Mouse (Mus musculus): ENCODE data around the gene Slc1a1. TPM values are rescaled to one million over a fixed set of nuclear protein-coding genes. Genes with fewer than 3 reads are reported as not detected.
A peak's percentile ranks its signal among the peaks of the same experiment; 100 is the strongest.

Slc1a1 gene
- polyA plus RNA-seq, 1 experiment: 0.19 TPM

DNA sequence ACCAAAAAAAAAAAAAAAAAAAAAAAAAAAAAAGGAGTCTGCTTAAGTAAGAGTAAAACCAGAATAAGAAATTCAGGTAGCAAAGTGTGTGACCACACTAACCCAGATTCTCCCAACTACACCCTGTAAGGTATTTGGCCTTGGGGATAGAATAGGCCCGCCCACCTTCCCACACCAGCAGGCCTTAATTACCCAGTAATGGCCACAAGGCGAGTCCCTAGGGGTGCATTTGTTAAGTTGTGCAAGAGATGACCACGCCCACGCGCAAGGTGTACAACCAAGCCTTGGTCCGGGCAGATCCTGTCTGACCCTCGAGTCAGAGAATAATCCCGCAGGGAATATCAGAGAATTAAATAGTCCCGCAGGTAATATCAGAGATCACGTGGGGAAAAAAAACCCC, 461 bp upstream of the Slc1a1 start:
- Histone ChIP-seq H3K27me3 (ENCODE audit: control insufficient read depth, insufficient read depth, low read length) (no peaks in the 10 kb centered on the region), H3K36me3 (ENCODE audit: control insufficient read depth, insufficient read depth, low read length) (no peaks in the 10 kb centered on the region), H3K4me1 (ENCODE audit: control insufficient read depth, insufficient read depth, low read length) (peaks cover 14% of the 10 kb centered on the region), H3K27ac (ENCODE audit: control insufficient read depth, insufficient read depth, low read depth, low read length) (no peak overlapping the region), H3K4me3 (ENCODE audit: control insufficient read depth, low read depth, low read length) (peak overlapping the region; percentile 71; the same call in 1 of the 2 replicates)
- no peak for TF ChIP-seq POLR2A (IDR thresholded peaks at IDR 0.05; ENCODE audit: control insufficient read depth, low read depth, low read length)

DNA sequence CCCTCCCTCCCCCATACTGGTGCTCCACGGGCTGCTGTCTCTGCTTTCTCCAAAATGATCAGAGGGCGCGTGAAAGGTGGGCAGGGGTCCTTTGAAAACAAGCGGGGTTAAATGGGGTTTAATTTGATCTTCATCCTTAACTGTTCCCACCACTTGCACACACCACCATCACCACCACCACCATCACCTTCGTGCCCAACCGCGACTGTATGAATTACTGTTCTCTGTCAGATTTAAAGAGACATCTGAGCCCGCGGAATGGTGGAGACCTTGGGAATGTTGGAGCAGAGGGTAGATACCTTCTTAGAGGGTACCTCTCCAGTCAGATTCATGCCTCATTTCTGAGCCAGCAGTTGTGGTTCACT, 633 bp downstream of the Slc1a1 start:
- Histone ChIP-seq H3K4me3 (ENCODE audit: control insufficient read depth, low read depth, low read length) (peak overlapping the region; percentile 71; the same call in 1 of the 2 replicates), H3K27ac (ENCODE audit: control insufficient read depth, insufficient read depth, low read depth, low read length) (no peak overlapping the region), H3K4me1 (ENCODE audit: control insufficient read depth, insufficient read depth, low read length) (peaks cover 14% of the 10 kb centered on the region), H3K36me3 (ENCODE audit: control insufficient read depth, insufficient read depth, low read length) (no peaks in the 10 kb centered on the region), H3K27me3 (ENCODE audit: control insufficient read depth, insufficient read depth, low read length) (no peaks in the 10 kb centered on the region)
- TF ChIP-seq CTCF (IDR thresholded peaks at IDR 0.05; ENCODE audit: control insufficient read depth, insufficient read depth, insufficient replicate concordance, low read depth, low read length) (no peak), POLR2A (IDR thresholded peaks at IDR 0.05; ENCODE audit: control insufficient read depth, low read depth, low read length) (no peak)

DNA sequence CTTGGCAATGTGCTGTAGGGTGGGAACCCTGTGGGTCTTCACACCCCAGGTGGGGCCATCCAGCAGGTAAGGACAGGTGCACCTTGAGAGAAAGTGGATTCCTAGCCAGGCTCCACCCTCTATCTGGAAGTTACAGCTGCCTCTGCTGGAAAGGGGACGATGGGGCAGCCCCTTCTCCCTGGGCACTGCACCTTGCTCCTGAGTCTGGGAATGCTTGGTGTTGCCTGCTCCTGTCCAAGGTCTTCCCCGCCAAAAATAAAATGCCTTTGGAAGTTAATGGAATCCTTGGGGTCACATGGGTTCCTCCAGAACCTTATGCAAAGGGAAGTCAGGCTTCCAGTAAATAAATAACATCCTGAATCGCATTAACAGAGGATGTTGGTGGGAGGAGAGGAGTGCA, 1.3 kb downstream of the Slc1a1 start:
- TF ChIP-seq POLR2A (IDR thresholded peaks at IDR 0.05; ENCODE audit: control insufficient read depth, low read depth, low read length) (no peak), CTCF (IDR thresholded peaks at IDR 0.05; ENCODE audit: control insufficient read depth, insufficient read depth, insufficient replicate concordance, low read depth, low read length) (no peak)
- Histone ChIP-seq H3K4me3 (ENCODE audit: control insufficient read depth, low read depth, low read length) (no peak overlapping the region), H3K36me3 (ENCODE audit: control insufficient read depth, insufficient read depth, low read length) (no peaks in the 10 kb centered on the region), H3K4me1 (ENCODE audit: control insufficient read depth, insufficient read depth, low read length) (peaks cover 14% of the 10 kb centered on the region), H3K27ac (ENCODE audit: control insufficient read depth, insufficient read depth, low read depth, low read length) (no peak overlapping the region), H3K27me3 (ENCODE audit: control insufficient read depth, insufficient read depth, low read length) (no peaks in the 10 kb centered on the region)

DNA sequence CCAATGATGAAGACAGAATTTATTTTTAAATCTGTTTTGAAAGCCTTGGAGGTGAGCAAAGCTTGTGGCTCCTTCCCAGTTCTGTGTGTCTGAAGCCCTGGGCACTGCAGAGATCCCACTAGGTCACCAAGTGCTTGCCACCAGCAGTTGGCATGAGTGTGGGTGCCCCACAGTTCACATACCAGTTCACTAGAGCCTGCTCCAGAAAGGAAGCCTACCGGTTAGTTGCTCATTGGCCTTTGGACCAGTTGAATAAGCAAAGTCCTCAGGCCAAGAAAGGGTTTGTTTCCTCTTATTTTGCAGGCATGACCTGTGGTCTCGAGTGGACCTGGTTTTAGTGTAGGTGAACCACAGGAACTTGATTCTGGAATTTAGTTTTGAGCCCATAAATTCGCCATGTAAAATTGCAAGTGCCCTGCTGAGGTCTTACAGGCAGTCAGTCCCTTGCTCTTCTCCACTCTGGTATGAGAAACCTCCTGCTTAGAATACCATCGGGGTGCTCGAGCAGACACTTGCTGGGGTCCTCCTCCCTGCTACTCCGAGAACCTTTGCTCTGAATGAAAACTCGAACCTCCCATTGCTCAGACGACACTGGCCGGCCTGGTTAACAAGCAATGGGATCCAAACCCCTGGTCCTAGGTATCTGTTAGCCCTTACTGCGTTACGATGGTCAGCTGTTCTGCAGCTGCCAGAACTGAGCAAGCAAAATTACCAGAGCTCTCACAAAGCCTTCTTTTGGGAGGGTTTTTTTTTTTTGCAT, 2.0 kb downstream of the Slc1a1 start:
- Histone ChIP-seq H3K4me1 (ENCODE audit: control insufficient read depth, insufficient read depth, low read length) (peaks cover 14% of the 10 kb centered on the region), H3K4me3 (ENCODE audit: control insufficient read depth, low read depth, low read length) (no peak overlapping the region), H3K27me3 (ENCODE audit: control insufficient read depth, insufficient read depth, low read length) (no peaks in the 10 kb centered on the region), H3K27ac (ENCODE audit: control insufficient read depth, insufficient read depth, low read depth, low read length) (no peak overlapping the region), H3K36me3 (ENCODE audit: control insufficient read depth, insufficient read depth, low read length) (no peaks in the 10 kb centered on the region)
- TF ChIP-seq POLR2A (IDR thresholded peaks at IDR 0.05; ENCODE audit: control insufficient read depth, low read depth, low read length) (no peak), CTCF (IDR thresholded peaks at IDR 0.05; ENCODE audit: control insufficient read depth, insufficient read depth, insufficient replicate concordance, low read depth, low read length) (no peak)

GRCm38 (mm10) chr19:28838796-28839195, 3.9 kb downstream of the Slc1a1 start:
- Histone ChIP-seq H3K27ac (ENCODE audit: control insufficient read depth, insufficient read depth, low read depth, low read length) (no peak overlapping the region), H3K27me3 (ENCODE audit: control insufficient read depth, insufficient read depth, low read length) (no peaks in the 10 kb centered on the region), H3K4me3 (ENCODE audit: control insufficient read depth, low read depth, low read length) (no peak overlapping the region), H3K4me1 (ENCODE audit: control insufficient read depth, insufficient read depth, low read length) (peaks cover 14% of the 10 kb centered on the region), H3K36me3 (ENCODE audit: control insufficient read depth, insufficient read depth, low read length) (no peaks in the 10 kb centered on the region)
- TF ChIP-seq POLR2A (IDR thresholded peaks at IDR 0.05; ENCODE audit: control insufficient read depth, low read depth, low read length) (no peak), CTCF (IDR thresholded peaks at IDR 0.05; ENCODE audit: control insufficient read depth, insufficient read depth, insufficient replicate concordance, low read depth, low read length) (no peak)

DNA sequence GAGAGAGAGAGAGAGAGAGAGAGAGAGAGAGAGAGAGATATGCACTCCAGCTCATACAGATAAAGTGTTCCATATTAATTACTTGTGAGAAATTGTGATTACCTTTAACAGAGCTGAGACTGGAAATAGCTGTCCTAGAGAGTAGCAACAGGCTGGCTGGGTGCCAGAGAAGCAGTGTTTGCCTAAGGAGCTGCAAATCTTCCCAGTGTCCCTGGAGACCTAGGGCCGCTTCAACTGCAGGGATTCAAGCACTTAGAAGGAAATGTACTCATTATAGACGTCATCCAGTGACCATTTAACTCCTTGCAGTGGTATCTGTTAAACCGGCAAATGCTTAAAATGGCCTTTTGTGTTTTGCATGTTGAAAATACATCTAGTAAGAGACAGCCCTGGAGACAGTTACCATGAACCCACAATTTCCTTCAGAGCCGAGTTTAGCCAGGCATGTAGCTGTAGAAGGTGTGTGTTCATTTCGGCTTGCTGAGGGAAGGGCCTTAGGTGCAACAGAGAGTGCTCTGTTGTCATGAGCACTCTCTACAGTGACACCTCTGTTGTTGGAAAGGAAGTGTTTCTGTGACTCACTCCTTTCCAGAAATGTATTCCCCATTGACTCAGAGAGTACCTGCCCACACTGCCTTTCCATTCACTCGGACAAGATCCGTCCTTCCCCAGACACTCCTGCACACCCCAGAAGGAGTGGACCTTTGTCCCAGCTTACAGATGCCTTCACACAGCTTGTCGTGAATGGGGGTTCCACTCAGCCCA, 10.3 kb downstream of the Slc1a1 start:
- no peaks in the 10 kb centered on the region for H3K36me3 ChIP-seq (ENCODE audit: control insufficient read depth, insufficient read depth, low read length)
- H3K4me3 ChIP-seq (ENCODE audit: control insufficient read depth, low read depth, low read length): no peak overlapping the region
- H3K27me3 ChIP-seq (ENCODE audit: control insufficient read depth, insufficient read depth, low read length): no peaks in the 10 kb centered on the region
- TF ChIP-seq POLR2A (IDR thresholded peaks at IDR 0.05; ENCODE audit: control insufficient read depth, low read depth, low read length) (no peak), CTCF (IDR thresholded peaks at IDR 0.05; ENCODE audit: control insufficient read depth, insufficient read depth, insufficient replicate concordance, low read depth, low read length) (no peak)
- H3K4me1 ChIP-seq (ENCODE audit: control insufficient read depth, insufficient read depth, low read length): no peaks in the 10 kb centered on the region
- H3K27ac ChIP-seq (ENCODE audit: control insufficient read depth, insufficient read depth, low read depth, low read length): no peak overlapping the region

DNA sequence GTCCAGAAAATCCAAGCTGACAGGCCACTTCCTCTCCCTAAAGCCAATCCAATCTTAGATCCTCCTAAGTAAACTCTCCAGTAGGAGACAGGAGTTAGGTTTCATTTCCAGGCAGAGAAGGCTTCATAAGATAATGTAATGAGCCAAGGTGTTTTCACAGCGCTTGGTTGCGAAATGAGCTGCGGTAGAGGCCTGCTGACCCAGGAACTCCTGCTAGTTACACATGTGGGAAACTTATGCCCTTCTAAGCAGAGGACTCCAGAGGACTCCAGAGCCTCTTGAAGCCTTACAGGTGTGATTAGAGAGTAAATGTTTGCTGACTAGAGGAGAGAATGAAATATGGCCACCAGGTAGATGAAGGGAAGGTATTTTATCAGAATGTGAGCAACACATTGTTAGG, 15.7 kb downstream of the Slc1a1 start:
- no peaks in the 10 kb centered on the region for H3K27me3 ChIP-seq (ENCODE audit: control insufficient read depth, insufficient read depth, low read length)
- no peaks in the 10 kb centered on the region for H3K36me3 ChIP-seq (ENCODE audit: control insufficient read depth, insufficient read depth, low read length)
- H3K4me3 ChIP-seq (ENCODE audit: control insufficient read depth, low read depth, low read length): no peak overlapping the region
- no peak overlapping the region for H3K27ac ChIP-seq (ENCODE audit: control insufficient read depth, insufficient read depth, low read depth, low read length)
- no peak for TF ChIP-seq CTCF (IDR thresholded peaks at IDR 0.05; ENCODE audit: control insufficient read depth, insufficient read depth, insufficient replicate concordance, low read depth, low read length)
- no peak for TF ChIP-seq POLR2A (IDR thresholded peaks at IDR 0.05; ENCODE audit: control insufficient read depth, low read depth, low read length)
- H3K4me1 ChIP-seq (ENCODE audit: control insufficient read depth, insufficient read depth, low read length): no peaks in the 10 kb centered on the region

All from testis, adult 2 months (tissue).